Mouse (Mus musculus): Measurements from ENCODE around the gene Cct4. TPM values are rescaled to one million over a fixed set of nuclear protein-coding genes. Genes with fewer than 3 reads are reported as not detected.

Gene Cct4
- polyA plus RNA-seq, 1 experiment from 2014 or later, result 289 TPM

GRCm38 (mm10) chr11:23049642-23050041, 59.3 kb downstream of the Cct4 start:
- Histone ChIP-seq H3K9ac (no peak overlapping the region), H3K4me1 (peaks cover 10% of the 10 kb centered on the region), H3K27ac (no peak overlapping the region), H3K4me3 (no peak overlapping the region), H3K27me3 (no peaks in the 10 kb centered on the region), H3K4me2 (no peak overlapping the region), H3K9me3 (no peaks in the 10 kb centered on the region), H3K36me3 (no peaks in the 10 kb centered on the region)
- no peak for ATAC-seq (ENCODE audit: insufficient number of reproducible peaks, insufficient read depth, low FRiP score, low TSS enrichment, low read depth)

- WGBS, result 63% methylated on average over 4 of the region's 4 CpGs
- Histone ChIP-seq H3K4me1 (peaks cover 10% of the 10 kb centered on the region), H3K9ac (no peak overlapping the region), H3K36me3 (no peaks in the 10 kb centered on the region), H3K9me3 (no peaks in the 10 kb centered on the region), H3K27ac (no peak overlapping the region), H3K27me3 (no peaks in the 10 kb centered on the region), H3K4me3 (no peak overlapping the region), H3K4me2 (no peak overlapping the region)
- ATAC-seq (ENCODE audit: insufficient number of reproducible peaks, insufficient read depth, low FRiP score, low TSS enrichment, low read depth), result no peak
Observed at GRCm38 (mm10) chr11:23052353-23052752, 62.0 kb downstream of the Cct4 start.

Other genes starting within 250 kb of the Cct4 start
- gene B3gnt2, start 129.6 kb upstream of the Cct4 start, polyA plus RNA-seq (2015; fragmentation: Nextera tagmentation; extraction: Ambion mirVana), result 7.0 and 8.5 TPM in 2 replicates
- gene Zrsr1, start 18.5 kb upstream of the Cct4 start, polyA plus RNA-seq (2015; fragmentation: Nextera tagmentation; extraction: Ambion mirVana), result 4.0 and 4.8 TPM in 2 replicates
- gene Gm28048, start 8.4 kb upstream of the Cct4 start, polyA plus RNA-seq (2015; fragmentation: Nextera tagmentation; extraction: Ambion mirVana), result 8.6 and 12.3 TPM in 2 replicates
- gene Commd1, start 8.1 kb upstream of the Cct4 start, polyA plus RNA-seq (2015; fragmentation: Nextera tagmentation; extraction: Ambion mirVana), result 387 and 398 TPM in 2 replicates
- gene Fam161a, start 17.0 kb downstream of the Cct4 start, polyA plus RNA-seq (2015; fragmentation: Nextera tagmentation; extraction: Ambion mirVana), result 3.6 and 3.7 TPM in 2 replicates

All from embryonic facial prominence, embryonic 13.5 days (tissue).